Comparison of ENCODE assay signal across 11 mouse cellular contexts in genomic region chr2:18938232-18938631, GRCm38 (mm10). TPM values are rescaled to one million over a fixed set of nuclear protein-coding genes. Genes with fewer than 3 reads are reported as not detected.
DNase-seq lines count a peak whose midpoint lies in the region; ATAC-seq lines count a peak whose summit lies in the region.
"Had no signal": no experiment of that assay in that cellular context is flagged by ENCODE, and none has a peak within 500 bp of the region (broad histone marks: within the 10 kb centered on the region; RNA-seq: fewer than 3 reads in every experiment).

No protein-coding gene starts in this region.

- no peaks in the 10 kb centered on the region for H3K36me3 ChIP-seq in heart, embryonic 14.5 days (ENCODE audit: control insufficient read depth, insufficient read depth, low read length)
- no peaks in the 10 kb centered on the region; the same call in 1 of the 2 replicates for H3K36me3 ChIP-seq in liver, embryonic 15.5 days (replicated peaks)
- H3K36me3 ChIP-seq: embryonic facial prominence, embryonic 13.5 days; forebrain, embryonic 15.5 days; midbrain, embryonic 15.5 days had no signal

- 40% methylated on average over 1 of the region's 1 CpGs for WGBS in heart, embryonic 14.5 days
- 58% methylated on average over 1 of the region's 1 CpGs for WGBS in liver, embryonic 15.5 days (ENCODE audit: insufficient replicate concordance)

- peaks cover 24 to 53% of the 10 kb centered on the region in 2 experiments for H3K4me1 ChIP-seq in heart, embryonic 14.5 days (ENCODE audit: control insufficient read depth in 2 of 2, insufficient read depth in 2 of 2, low read length in 2 of 2)
- H3K4me1 ChIP-seq in liver, embryonic 15.5 days (replicated peaks) = peaks cover 96% of the 10 kb centered on the region

- H3K9ac ChIP-seq in heart, embryonic 14.5 days (ENCODE audit: low read length) = no peak overlapping the region
- no peak overlapping the region for H3K9ac ChIP-seq in liver, embryonic 15.5 days
- H3K9ac ChIP-seq: embryonic facial prominence, embryonic 13.5 days; forebrain, embryonic 15.5 days; midbrain, embryonic 15.5 days had no signal

- ATAC-seq in heart, embryonic 14.5 days (ENCODE audit: insufficient number of reproducible peaks, insufficient read depth, low FRiP score, low read depth) = no peak
- no peak for ATAC-seq in liver, embryonic 15.5 days (ENCODE audit: insufficient read depth)
- ATAC-seq in megakaryocyte-erythroid progenitor cell, adult 5-6 weeks (replicated peaks; ENCODE audit: low FRiP score, low TSS enrichment, poor library complexity, severe bottlenecking) = no peak
- ATAC-seq: midbrain, embryonic 15.5 days had no signal

- H3K27me3 ChIP-seq in heart, embryonic 14.5 days (ENCODE audit: control insufficient read depth, insufficient read depth, low read length) = no peaks in the 10 kb centered on the region
- no peaks in the 10 kb centered on the region for H3K27me3 ChIP-seq in liver, embryonic 15.5 days
- H3K27me3 ChIP-seq: forebrain, embryonic 15.5 days; midbrain, embryonic 15.5 days had no signal

- H3K27ac ChIP-seq in heart, embryonic 14.5 days (replicated peaks in 1 of 2; ENCODE audit: control insufficient read depth in 1 of 2, insufficient read depth in 1 of 2, low read depth in 2 of 2, low read length in 2 of 2) = peak overlapping the region; percentile 3 to 44; a peak in 2 of 4 replicates
- peak overlapping the region; percentile 72; the same call in 1 of the 2 replicates for H3K27ac ChIP-seq in liver, embryonic 15.5 days (replicated peaks)
- H3K27ac ChIP-seq: embryonic facial prominence, embryonic 13.5 days; forebrain, embryonic 15.5 days; midbrain, embryonic 15.5 days had no signal

- DNase-seq in lung, postnatal 10 days = peak; percentile 35
- no peak for DNase-seq in lung, postnatal 14 days
- peak; percentile 34 to 45 for DNase-seq in kidney, adult 8-10 months
- no peak for DNase-seq in embryo, embryonic 9.5 days (ENCODE audit: extremely low spot score)
- DNase-seq: cerebellum, adult 11-12 months had no signal

- H3K9me3 ChIP-seq in heart, embryonic 14.5 days (ENCODE audit: control insufficient read depth, low read length) = no peaks in the 10 kb centered on the region
- H3K9me3 ChIP-seq in liver, embryonic 15.5 days (replicated peaks) = no peaks in the 10 kb centered on the region
- H3K9me3 ChIP-seq: embryonic facial prominence, embryonic 13.5 days; forebrain, embryonic 15.5 days; midbrain, embryonic 15.5 days had no signal

- H3K4me3 ChIP-seq in heart, embryonic 14.5 days (ENCODE audit: control insufficient read depth in 1 of 2, insufficient read depth in 1 of 2, low read depth in 1 of 2, low read length in 2 of 2) = no peak overlapping the region
- no peak overlapping the region for H3K4me3 ChIP-seq in liver, embryonic 15.5 days (replicated peaks)
- H3K4me3 ChIP-seq: embryonic facial prominence, embryonic 13.5 days; forebrain, embryonic 15.5 days; midbrain, embryonic 15.5 days had no signal

- no peak overlapping the region for H3K4me2 ChIP-seq in heart, embryonic 14.5 days (ENCODE audit: low read length)
- no peak overlapping the region; the same call in 1 of the 2 replicates for H3K4me2 ChIP-seq in liver, embryonic 15.5 days
- H3K4me2 ChIP-seq: embryonic facial prominence, embryonic 13.5 days; forebrain, embryonic 15.5 days; midbrain, embryonic 15.5 days had no signal

RNA-seq across cellular contexts. Expression of gene Pip4k2a, which starts 59.7 kb away (rescaled TPM):
- 7.4 TPM in 2 replicates for polyA plus RNA-seq in heart, embryonic 14.5 days (2014; fragmentation: Nextera tagmentation; extraction: Ambion mirVana)
- 16.9 and 17.8 TPM in 2 replicates for polyA plus RNA-seq in liver, embryonic 15.5 days (2015; fragmentation: Nextera tagmentation; extraction: Ambion mirVana)
- 53.7 and 56.7 TPM in 2 replicates for total RNA-seq in megakaryocyte-erythroid progenitor cell, adult 5-6 weeks (2014; fragmentation: Nextera tagmentation)
- total RNA-seq in megakaryocyte-erythroid progenitor cell, adult 5-6 weeks (2017) = 28.7 and 29.0 TPM in 2 replicates

RNA-seq across cellular contexts. Expression of gene 4930426L09Rik, which starts 59.9 kb away (rescaled TPM):
- polyA plus RNA-seq in heart, embryonic 14.5 days (2014; fragmentation: Nextera tagmentation; extraction: Ambion mirVana) = 0.31 and 0.36 TPM in 2 replicates
- polyA plus RNA-seq in liver, embryonic 15.5 days (2015; fragmentation: Nextera tagmentation; extraction: Ambion mirVana) = 0.15 and 0.17 TPM in 2 replicates
- 1.7 and 2.0 TPM in 2 replicates for total RNA-seq in megakaryocyte-erythroid progenitor cell, adult 5-6 weeks (2014; fragmentation: Nextera tagmentation)
- not detected in 2 replicates for total RNA-seq in megakaryocyte-erythroid progenitor cell, adult 5-6 weeks (2017)

Comparison
In these comparisons a context has a peak if more than half of its experiments do, and no peak if none do; other contexts are left out.
1. DNase-seq: peak in lung, postnatal 10 days (single experiment) and kidney, adult 8-10 months (2 of 2); none in lung, postnatal 14 days (single experiment) and embryo, embryonic 9.5 days (single experiment).